Mouse (Mus musculus): ENCODE data around the gene Rpusd3. TPM values are rescaled to one million over a fixed set of nuclear protein-coding genes. Genes with fewer than 3 reads are reported as not detected.

Rpusd3 gene
- total RNA-seq, 2 experiments from 2014 or later: 40.2 to 44.4 TPM

DNA sequence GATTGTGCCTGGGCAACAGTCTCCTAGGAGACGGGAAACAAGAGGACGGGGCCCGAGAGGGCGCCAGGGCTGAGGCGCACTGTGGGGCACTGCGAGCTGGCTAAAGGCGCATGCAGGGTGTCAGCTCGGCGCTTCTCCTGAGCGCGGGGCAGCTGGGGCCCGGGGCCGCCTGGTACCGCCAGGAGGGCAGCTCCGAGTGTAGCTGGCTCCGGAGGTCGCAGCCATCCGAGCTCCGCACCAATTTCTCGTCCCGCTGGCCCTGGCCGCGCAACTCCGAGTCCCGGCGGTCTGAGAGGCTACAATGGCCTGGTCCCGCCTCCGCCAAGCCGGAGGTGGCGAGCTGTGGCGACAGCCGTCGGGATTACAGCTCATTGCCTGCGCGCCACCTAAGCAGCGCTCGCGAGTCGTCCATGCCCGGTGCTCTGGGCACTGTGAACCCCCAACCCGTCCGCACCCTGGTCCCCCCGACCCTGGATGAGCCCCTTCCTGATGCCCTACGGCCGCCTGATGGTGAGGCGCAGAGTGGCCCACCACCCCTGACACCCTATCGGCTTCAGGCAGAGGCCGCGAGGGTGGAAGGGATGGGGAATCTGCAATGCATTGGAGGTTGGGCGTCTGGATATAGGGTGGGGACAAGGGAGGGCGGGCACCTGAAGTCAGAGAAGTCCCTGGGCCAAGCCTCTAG is 26.6 kb downstream of the Rpusd3 start:
- Histone ChIP-seq H3K27ac (peak overlapping the region; percentile 95), H3K4me3 (peak overlapping the region; percentile 59)
- DNase-seq (ENCODE audit: low spot score in 2 of 2): peak; percentile 49 to 63
- peak; percentile 15; the same call in 1 of the 2 replicates for TF ChIP-seq CTCF (conservative IDR thresholded peaks at IDR 0.05)

DNA sequence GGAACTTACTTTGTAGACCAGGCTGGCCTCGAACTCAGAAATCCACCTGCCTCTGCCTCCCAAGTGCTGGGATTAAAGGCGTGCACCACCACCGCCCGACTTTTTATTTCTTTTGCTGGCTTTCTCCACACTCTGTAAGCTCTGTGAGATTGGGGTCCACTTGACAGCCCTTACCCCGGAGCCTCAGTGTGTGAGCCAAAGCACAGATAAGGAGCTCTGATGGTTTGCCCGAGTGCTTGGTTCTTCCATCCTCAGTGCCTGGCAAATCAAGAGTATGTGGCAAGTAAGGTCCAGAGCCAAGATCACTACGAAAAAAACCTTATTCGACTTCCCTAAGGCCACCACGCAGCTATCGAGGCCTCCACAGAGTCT is 27.1 kb downstream of the Rpusd3 start:
- DNase-seq (ENCODE audit: low spot score in 2 of 2): no peak
- no peak for TF ChIP-seq CTCF (conservative IDR thresholded peaks at IDR 0.05)
- peak overlapping the region; percentile 95 for H3K27ac ChIP-seq
- peak overlapping the region; percentile 59 for H3K4me3 ChIP-seq

DNA sequence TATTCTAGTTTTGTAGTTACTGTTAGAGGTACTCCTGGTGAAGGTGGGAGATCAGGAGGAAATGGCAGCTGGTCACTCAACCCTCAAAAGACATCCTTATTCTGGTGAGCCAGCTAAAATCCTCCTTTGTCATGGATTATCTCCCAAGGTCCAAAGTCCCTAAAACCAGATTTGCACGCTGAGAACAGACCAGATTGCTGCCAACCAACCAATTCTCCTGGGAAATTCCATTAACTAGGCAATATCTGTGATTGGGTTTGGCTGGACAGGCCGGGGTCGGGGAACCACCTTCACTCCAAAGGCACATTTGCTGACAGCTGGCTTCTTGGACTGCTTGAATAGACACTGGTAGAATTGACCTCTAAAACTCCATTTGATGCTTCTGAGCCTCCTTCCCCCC is 28.4 kb downstream of the Rpusd3 start:
- no peak for TF ChIP-seq CTCF (conservative IDR thresholded peaks at IDR 0.05)
- Histone ChIP-seq H3K4me3 (no peak overlapping the region), H3K27ac (0 out of 2 replicates have a peak overlapping the region, but pooled peaks have one; percentile 36)
- no peak for DNase-seq (ENCODE audit: low spot score in 2 of 2)

DNA sequence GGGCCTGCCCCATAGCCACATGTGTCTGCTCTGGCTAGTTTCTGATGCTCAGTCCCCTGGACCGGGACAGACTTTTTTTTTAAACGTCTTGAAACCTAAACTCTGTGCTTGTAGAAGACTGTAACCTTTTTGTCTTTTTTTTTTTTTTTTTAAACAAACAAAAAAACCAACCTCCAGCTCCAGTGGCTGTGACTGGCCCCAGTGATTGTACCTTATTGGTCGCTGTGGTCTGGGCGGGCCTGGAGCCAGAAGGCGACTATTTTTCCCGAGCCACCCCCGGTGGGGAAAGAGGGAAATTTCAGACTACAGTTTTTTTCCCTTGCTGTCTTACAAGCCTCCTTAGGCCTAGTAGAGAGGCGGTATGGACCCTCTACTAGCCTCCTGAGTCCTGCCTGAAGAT is 30.2 kb downstream of the Rpusd3 start, which contains the start of gene Ttll3:
TSS of gene Ttll3 (plus strand) at position 301 of the 400 bp plus-strand sequence.
- Histone ChIP-seq H3K4me3 (no peak within 1 kb of the TSS), H3K27ac (peak within 1 kb of the TSS; percentile 16; the same call in 1 of the 2 replicates)
- DNase-seq (ENCODE audit: low spot score in 2 of 2): no peak
- TF ChIP-seq CTCF (conservative IDR thresholded peaks at IDR 0.05): no peak

DNA sequence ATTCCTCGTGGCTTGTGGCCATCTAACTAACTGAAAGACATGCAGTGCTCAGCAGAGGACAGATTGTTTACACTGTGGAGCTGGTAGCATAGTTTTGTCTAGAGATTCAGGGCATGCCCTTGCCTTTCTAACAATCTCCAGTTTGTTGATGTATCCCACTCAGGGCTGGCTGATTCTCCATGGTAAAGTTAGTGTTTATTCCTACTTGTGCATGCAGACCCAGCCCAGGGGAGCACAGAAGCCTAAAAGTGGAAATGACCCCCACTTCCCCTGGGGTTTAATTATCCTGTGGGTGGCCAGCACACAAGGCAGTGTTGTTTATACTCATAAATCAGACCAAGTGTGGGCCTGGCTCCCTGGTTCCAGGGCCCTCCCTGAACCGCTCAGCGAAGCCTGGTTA is 33.1 kb downstream of the Rpusd3 start:
- TF ChIP-seq CTCF (conservative IDR thresholded peaks at IDR 0.05): no peak
- no peak for DNase-seq (ENCODE audit: low spot score in 2 of 2)
- H3K27ac ChIP-seq: peak overlapping the region; percentile 76
- H3K4me3 ChIP-seq: no peak overlapping the region

DNA sequence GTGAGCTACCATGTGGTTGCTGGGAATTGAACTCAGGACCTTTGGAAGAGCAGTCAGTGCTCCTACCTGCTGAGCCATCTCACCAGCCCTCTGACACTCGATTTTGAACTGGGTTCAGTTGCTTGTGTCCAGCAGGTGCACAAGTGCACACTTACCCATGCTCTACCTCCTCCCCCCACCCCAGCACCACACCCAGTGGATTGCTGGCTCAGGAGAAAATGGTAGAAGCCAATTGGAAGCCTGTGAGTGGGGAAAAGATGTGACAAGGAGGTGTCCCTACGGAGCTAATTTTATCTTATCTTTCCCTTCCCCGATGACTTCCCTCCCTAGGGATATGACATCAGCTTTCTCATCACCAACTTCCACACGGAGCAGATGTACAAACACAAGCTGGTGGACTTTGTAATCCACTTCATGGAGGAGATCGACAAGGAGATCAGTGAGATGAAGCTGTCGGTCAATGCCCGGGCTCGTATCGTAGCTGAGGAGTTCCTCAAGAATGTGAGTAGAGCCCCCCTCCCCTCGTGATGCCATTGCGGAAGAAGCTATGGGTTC is 33.9 kb downstream of the Rpusd3 start:
- Histone ChIP-seq H3K4me3 (no peak overlapping the region), H3K27ac (peak overlapping the region; percentile 76)
- no peak for TF ChIP-seq CTCF (conservative IDR thresholded peaks at IDR 0.05)
- no peak for DNase-seq (ENCODE audit: low spot score in 2 of 2)

DNA sequence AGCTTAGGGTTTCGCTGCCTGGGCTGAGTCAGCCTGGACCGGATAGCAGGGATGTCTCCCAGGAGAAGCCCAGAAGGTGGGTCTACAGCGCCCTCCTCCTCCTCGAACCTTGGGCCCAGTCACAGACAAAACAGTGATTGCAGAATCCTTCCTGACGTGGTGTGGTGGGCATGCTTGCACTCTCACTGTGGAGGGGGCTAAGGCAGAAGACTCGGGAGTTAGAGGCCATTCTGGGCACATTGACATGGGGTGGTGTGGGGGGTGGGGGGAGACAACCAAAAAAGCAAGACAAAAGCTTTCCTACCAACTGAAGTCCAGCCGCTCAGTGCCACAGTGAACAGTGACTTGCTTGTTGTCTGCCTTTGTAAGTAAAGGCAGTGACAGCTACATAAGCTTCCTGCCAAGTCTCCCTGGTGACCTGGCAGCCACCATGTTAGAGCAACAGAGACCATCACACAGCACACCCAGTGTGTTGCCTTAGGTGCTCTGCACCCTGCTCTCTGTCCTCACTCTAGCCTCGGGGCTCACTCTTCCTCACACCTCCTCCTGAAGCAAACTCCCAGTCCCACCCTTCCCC is 34.7 kb downstream of the Rpusd3 start:
- TF ChIP-seq CTCF (conservative IDR thresholded peaks at IDR 0.05): no peak
- DNase-seq (ENCODE audit: low spot score in 2 of 2): peak in 1 of 2 experiments; percentile 52
- H3K27ac ChIP-seq: peak overlapping the region; percentile 76
- no peak overlapping the region for H3K4me3 ChIP-seq

DNA sequence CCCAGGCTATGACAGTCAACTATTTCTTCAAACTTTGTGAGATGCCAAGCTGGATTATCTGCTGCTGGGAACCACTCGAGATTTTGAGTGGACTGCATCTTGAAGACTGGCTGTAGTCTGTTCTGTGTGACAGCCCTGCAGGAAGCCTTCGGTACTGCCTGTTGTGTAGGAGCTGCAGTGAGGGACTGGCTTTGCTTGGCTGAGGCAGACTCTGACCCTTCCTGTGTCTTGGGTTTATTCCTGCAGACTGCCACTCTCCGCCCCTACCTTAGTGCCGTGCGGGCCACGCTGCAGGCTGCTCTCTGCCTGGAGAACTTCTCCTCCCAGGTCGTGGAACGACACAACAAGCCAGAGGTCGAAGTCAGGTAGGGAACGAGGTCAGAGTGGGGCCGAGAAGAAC is 38.7 kb downstream of the Rpusd3 start:
- peak; percentile 43 for TF ChIP-seq CTCF (conservative IDR thresholded peaks at IDR 0.05)
- no peak overlapping the region for H3K27ac ChIP-seq
- no peak for DNase-seq (ENCODE audit: low spot score in 2 of 2)
- H3K4me3 ChIP-seq: no peak overlapping the region

DNA sequence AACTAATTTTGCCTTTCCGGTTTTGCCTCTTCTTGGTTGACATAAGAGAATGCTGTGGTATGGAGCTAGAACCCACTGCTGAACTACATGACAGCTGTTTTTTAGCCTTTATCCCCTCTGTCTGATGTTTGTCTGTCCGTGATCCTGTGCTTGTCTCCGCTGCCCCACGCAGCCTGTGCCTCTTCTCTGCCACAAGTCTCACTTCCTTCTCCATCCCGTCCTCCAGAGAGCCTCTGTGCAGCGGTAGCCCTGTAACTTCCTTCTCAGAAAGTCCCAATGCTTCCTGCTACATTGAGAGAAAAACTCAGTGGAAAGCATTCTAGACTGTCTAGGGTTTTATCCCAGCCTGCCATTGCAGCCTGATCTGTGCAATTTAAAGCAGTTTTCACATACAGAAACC is 39.9 kb downstream of the Rpusd3 start:
- H3K27ac ChIP-seq: peak overlapping the region; percentile 100; the same call in 1 of the 2 replicates
- H3K4me3 ChIP-seq: peak overlapping the region; percentile 77
- TF ChIP-seq CTCF (conservative IDR thresholded peaks at IDR 0.05): no peak
- no peak for DNase-seq (ENCODE audit: low spot score in 2 of 2)

DNA sequence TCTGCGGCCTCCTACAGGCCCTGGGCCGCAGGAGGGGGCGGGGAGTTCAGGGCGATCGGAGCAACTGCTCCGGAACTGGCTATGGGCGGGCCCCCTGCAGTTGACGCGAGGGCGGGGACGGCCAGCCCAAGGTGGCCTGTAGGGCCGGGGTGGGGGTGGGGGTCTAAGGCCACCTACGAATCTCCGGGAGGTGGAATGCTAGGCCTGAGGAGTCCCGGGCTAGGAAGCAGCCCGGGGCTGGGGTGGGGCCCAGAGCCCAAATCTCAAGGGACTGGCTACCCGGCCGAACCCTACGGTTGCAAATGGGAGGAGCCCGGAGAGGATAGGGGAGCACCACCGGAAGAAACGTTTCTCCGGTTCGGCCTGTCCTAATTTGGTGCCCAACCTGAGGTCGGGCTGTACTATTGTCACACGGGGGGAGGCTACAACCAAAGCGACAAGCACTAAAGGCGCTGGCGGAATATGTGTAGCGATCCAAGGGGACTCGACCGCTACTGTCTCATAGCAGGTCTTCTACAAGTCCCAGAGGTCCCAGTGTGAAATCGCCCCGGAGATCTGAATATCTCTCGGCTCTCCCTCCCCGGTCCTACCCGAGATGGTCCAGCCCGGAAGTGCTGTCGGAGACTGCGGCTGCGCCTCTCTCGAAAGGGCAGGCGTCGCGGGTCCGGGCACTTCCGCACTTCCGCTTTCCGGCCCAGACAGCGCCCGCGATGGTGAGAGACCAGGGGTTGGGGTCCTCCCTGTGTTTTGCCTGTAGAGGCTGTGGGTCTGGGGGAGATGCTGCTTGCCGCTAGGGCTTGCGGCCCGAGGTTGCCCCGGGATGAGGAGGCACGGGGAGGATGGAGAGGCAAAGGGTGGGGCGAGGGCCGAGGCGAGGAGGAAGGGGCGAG is 41.4 kb downstream of the Rpusd3 start, which contains the start of the genes Tada3 and Arpc4:
TSS of gene Tada3 (minus strand) at position 388 of the 890 bp plus-strand sequence.
TSS of gene Arpc4 (plus strand) at position 620 of the 890 bp plus-strand sequence.
- TF ChIP-seq CTCF (conservative IDR thresholded peaks at IDR 0.05): peak; percentile 30
- Histone ChIP-seq H3K4me3 (peak within 1 kb of the TSS; percentile 77), H3K27ac (peak within 1 kb of the TSS; percentile 100)
- DNase-seq (ENCODE audit: low spot score in 2 of 2): peak; percentile 89

DNA sequence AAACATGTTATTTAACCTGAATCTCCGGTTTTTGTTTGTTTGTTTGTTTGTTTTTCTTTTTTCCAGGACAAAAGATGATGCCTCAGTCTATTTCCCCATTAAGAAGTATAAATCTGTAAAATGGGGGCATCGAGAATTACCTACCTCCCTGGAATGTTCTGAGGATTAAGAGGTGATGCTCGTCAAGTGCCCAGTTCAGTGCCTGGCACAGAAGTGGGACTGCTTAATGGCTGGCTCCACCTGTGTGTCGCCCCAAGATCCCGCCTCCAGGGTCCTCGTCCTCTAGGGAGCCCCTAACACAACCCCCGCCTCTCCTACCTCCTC is 42.0 kb downstream of the Rpusd3 start:
- DNase-seq (ENCODE audit: low spot score in 2 of 2): no peak
- no peak for TF ChIP-seq CTCF (conservative IDR thresholded peaks at IDR 0.05)
- Histone ChIP-seq H3K27ac (peak overlapping the region; percentile 100), H3K4me3 (peak overlapping the region; percentile 77)

DNA sequence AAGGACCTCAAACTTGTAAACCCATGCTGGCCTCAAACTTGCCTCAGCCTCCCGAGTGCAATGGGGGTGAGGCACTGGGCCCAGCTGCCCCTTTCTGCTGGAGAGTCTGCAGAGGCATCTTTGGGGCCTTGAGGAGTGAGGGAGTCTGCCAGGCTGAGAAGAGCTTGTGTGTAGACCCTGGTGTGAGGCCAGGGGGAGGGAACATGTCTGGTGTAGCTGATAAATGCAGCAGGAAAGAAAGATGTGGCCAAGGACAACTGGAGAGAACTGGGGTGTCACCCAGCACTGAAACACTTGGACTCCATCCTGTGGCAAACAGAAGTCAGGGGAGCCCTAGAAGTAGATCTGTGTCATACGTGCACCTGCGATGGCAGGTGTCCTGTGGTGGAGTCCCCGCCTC is 45.6 kb downstream of the Rpusd3 start:
- DNase-seq (ENCODE audit: low spot score in 2 of 2): no peak
- no peak for TF ChIP-seq CTCF (conservative IDR thresholded peaks at IDR 0.05)
- Histone ChIP-seq H3K4me3 (no peak overlapping the region), H3K27ac (no peak overlapping the region)
